Mouse (Mus musculus) C2C12 (cell line): ENCODE measurements around the gene Fcer2a. TPM values are rescaled to one million over a fixed set of nuclear protein-coding genes. Genes with fewer than 3 reads are reported as not detected.

Experiments
- H3K27me3 ChIP-seq: one replicate; pipeline ENCODE4 v1.6.1; 2011; ENCODE audit not compliant: control insufficient read depth, insufficient read depth, insufficient read length
- H3K36me3 ChIP-seq: one replicate; pipeline ENCODE4 v1.6.1; 2011; ENCODE audit not compliant: control insufficient read depth, insufficient read depth
- H3K4me3 ChIP-seq: one replicate; pipeline ENCODE4 v1.5.1; 2011; ENCODE audit warnings: mild to moderate bottlenecking, control low read depth; ENCODE audit not compliant: poor library complexity, insufficient read depth, severe bottlenecking
- H3K79me2 ChIP-seq: one replicate; pipeline ENCODE4 v1.6.1; 2011; ENCODE audit not compliant: control insufficient read depth, insufficient read depth
- H3K79me3 ChIP-seq: one replicate; pipeline ENCODE4 v1.6.1; 2011; ENCODE audit warnings: low read depth, control low read depth
- H3ac ChIP-seq: one replicate; pipeline ENCODE3; 2011; ENCODE audit warnings: low read depth; ENCODE audit not compliant: control insufficient read depth, insufficient read length
- CEBPB ChIP-seq: IDR thresholded peaks from one replicate; pipeline ENCODE4 v1.6.1; 2011; ENCODE audit warnings: low read depth, mild to moderate bottlenecking, control low read depth, moderate library complexity
- CTCF ChIP-seq: IDR thresholded peaks from one replicate; pipeline ENCODE4 v1.5.1; 2011; ENCODE audit not compliant: control insufficient read depth, insufficient read depth, insufficient read length
- FOSL1 ChIP-seq: IDR thresholded peaks from one replicate; pipeline ENCODE4 v1.8.0; 2011; ENCODE audit warnings: mild to moderate bottlenecking, low read length; ENCODE audit not compliant: poor library complexity, insufficient read depth, severe bottlenecking
- MAX ChIP-seq: IDR thresholded peaks from one replicate; pipeline ENCODE4 v1.6.1; 2011; ENCODE audit warnings: mild to moderate bottlenecking, control low read depth
- MYOD1 ChIP-seq: IDR thresholded peaks from one replicate; pipeline ENCODE4 v1.6.1; 2011; ENCODE audit warnings: low read depth; ENCODE audit not compliant: control insufficient read depth, insufficient read length
- MYOG ChIP-seq: IDR thresholded peaks from one replicate; pipeline ENCODE4 v1.6.1; 2011; ENCODE audit not compliant: control insufficient read depth, insufficient read length; ENCODE audit errors: extremely low read depth
- USF1 ChIP-seq: IDR thresholded peaks from one replicate; pipeline ENCODE4 v1.6.1; 2011; ENCODE audit warnings: low read depth, mild to moderate bottlenecking, control low read depth, moderate library complexity
- long read RNA-seq, 2 experiments: library from polyadenylated mRNA; unstranded; transcript quantifications; one replicate each; pipeline ENCODE4 v2.0.0; 2019 to 2020
- polyA plus RNA-seq: library from polyadenylated mRNA; unstranded; fragments of >200 nt; fragmentation: generic; extraction: Trizol; gene quantifications from one replicate; pipeline ENCODE4 v1.2.1, GENCODE M21; 2012; ENCODE audit warnings: missing spikeins

Gene Fcer2a
- 0.01 TPM for polyA plus RNA-seq
- long read RNA-seq, experiment 1, result 0 reads
- long read RNA-seq, experiment 2, result 0 reads

GRCm38 (mm10) chr8:3694121-3694520 is at the start of gene Fcer2a:
Fcer2a (minus strand) TSS chr8:3694175.
- Histone ChIP-seq H3K4me3 (no peak within 1 kb of the TSS), H3K27me3 (peaks cover 8% of the 10 kb centered on the region), H3ac (no peak within 1 kb of the TSS), H3K79me2 (no peaks in the 10 kb centered on the region), H3K36me3 (no peaks in the 10 kb centered on the region), H3K79me3 (no peaks in the 10 kb centered on the region)
- TF ChIP-seq MYOG, result no peak
- TF ChIP-seq USF1, result no peak
- no peak for TF ChIP-seq CTCF
- no peak for TF ChIP-seq MAX
- TF ChIP-seq CEBPB, result no peak
- TF ChIP-seq MYOD1, result no peak
- TF ChIP-seq FOSL1, result no peak

- Histone ChIP-seq H3K4me3 (no peak overlapping the region), H3K79me3 (no peaks in the 10 kb centered on the region), H3K27me3 (no peaks in the 10 kb centered on the region), H3ac (no peak overlapping the region), H3K79me2 (no peaks in the 10 kb centered on the region), H3K36me3 (no peaks in the 10 kb centered on the region)
- TF ChIP-seq MAX (no peak), MYOG (no peak), MYOD1 (no peak), FOSL1 (no peak), CEBPB (no peak), CTCF (no peak), USF1 (no peak)
Measured at GRCm38 (mm10) chr8:3736947-3737346, 43.0 kb upstream of the Fcer2a start.

- Histone ChIP-seq H3K36me3 (no peaks in the 10 kb centered on the region), H3K79me2 (no peaks in the 10 kb centered on the region), H3K79me3 (no peaks in the 10 kb centered on the region), H3K27me3 (no peaks in the 10 kb centered on the region), H3K4me3 (no peak overlapping the region), H3ac (no peak overlapping the region)
- TF ChIP-seq CEBPB, result no peak
- TF ChIP-seq CTCF, result no peak
- no peak for TF ChIP-seq FOSL1
- no peak for TF ChIP-seq USF1
- no peak for TF ChIP-seq MYOD1
- no peak for TF ChIP-seq MAX
- no peak for TF ChIP-seq MYOG
Measured at GRCm38 (mm10) chr8:3735599-3735998, 41.6 kb upstream of the Fcer2a start.

GRCm38 (mm10) chr8:3734084-3734483 is 40.1 kb upstream of the Fcer2a start:
- H3K36me3 ChIP-seq, result no peaks in the 10 kb centered on the region
- no peak overlapping the region for H3ac ChIP-seq
- no peaks in the 10 kb centered on the region for H3K27me3 ChIP-seq
- no peak overlapping the region for H3K4me3 ChIP-seq
- H3K79me2 ChIP-seq, result no peaks in the 10 kb centered on the region
- no peak for TF ChIP-seq USF1
- no peak for TF ChIP-seq CEBPB
- TF ChIP-seq MAX, result no peak
- no peak for TF ChIP-seq MYOG
- no peak for TF ChIP-seq CTCF
- TF ChIP-seq MYOD1, result no peak
- no peak for TF ChIP-seq FOSL1
- H3K79me3 ChIP-seq, result no peaks in the 10 kb centered on the region

GRCm38 (mm10) chr8:3721041-3721440 is 27.1 kb upstream of the Fcer2a start:
- Histone ChIP-seq H3ac (no peak overlapping the region), H3K27me3 (no peaks in the 10 kb centered on the region), H3K4me3 (no peak overlapping the region), H3K79me3 (no peaks in the 10 kb centered on the region), H3K36me3 (no peaks in the 10 kb centered on the region), H3K79me2 (no peaks in the 10 kb centered on the region)
- TF ChIP-seq CTCF, result no peak
- TF ChIP-seq CEBPB, result no peak
- TF ChIP-seq MYOD1, result no peak
- no peak for TF ChIP-seq MYOG
- no peak for TF ChIP-seq MAX
- no peak for TF ChIP-seq FOSL1
- no peak for TF ChIP-seq USF1

- H3ac ChIP-seq, result no peak within 1 kb of the TSS
- H3K36me3 ChIP-seq, result no peaks in the 10 kb centered on the region
- no peaks in the 10 kb centered on the region for H3K27me3 ChIP-seq
- no peaks in the 10 kb centered on the region for H3K79me2 ChIP-seq
- TF ChIP-seq MYOD1, result no peak
- no peak for TF ChIP-seq CEBPB
- TF ChIP-seq FOSL1, result no peak
- no peak for TF ChIP-seq CTCF
- TF ChIP-seq MAX, result no peak
- no peak for TF ChIP-seq MYOG
- no peak for TF ChIP-seq USF1
- no peaks in the 10 kb centered on the region for H3K79me3 ChIP-seq
- H3K4me3 ChIP-seq, result no peak within 1 kb of the TSS
Measured at GRCm38 (mm10) chr8:3720551-3720950, 26.6 kb upstream of the Fcer2a start, which contains the start of gene Clec4g. Clec4g (minus strand) TSS chr8:3720651.
